Mouse (Mus musculus) thymus, adult 18-20 months (tissue): ENCODE results near the gene Osbpl3.

Source experiments
- DNase-seq, 2 experiments: peaks; one replicate each; pipeline ENCODE4 v3.0.0; 2022; ENCODE audit warnings: mixed read lengths in 2 of 2

The Osbpl3 gene

GRCm38 (mm10) chr6:50455829-50456469 is at the start of gene Osbpl3:
Gene Osbpl3, minus strand, starts transcription at chr6:50456201.
- DNase-seq = peak; percentile 62 to 67

- DNase-seq = no peak
Observed at GRCm38 (mm10) chr6:50505531-50505930, 49.5 kb upstream of the Osbpl3 start.

- DNase-seq = no peak
Observed at GRCm38 (mm10) chr6:50504711-50505110, 48.7 kb upstream of the Osbpl3 start.

GRCm38 (mm10) chr6:50503779-50504178 is 47.8 kb upstream of the Osbpl3 start:
- no peak for DNase-seq

DNA sequence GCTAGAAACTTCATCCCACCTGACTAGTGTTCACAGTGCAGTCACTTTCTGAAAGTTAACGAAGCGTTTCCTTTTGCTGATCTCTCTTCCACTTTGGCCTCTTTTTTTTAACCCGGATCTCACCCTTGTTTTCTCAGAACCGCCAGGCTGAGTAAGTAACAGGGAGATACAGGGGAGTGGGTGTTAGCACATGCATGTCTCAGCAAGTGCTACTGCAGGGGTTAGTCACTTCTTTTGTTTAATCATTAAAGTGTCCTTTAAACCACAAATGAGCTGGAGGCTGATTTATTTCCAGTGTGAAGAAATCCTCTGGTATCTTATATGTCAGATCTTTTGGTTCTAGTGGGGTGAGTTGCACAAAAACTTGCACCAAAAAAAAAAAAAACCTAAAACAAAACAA is 47.0 kb upstream of the Osbpl3 start:
- DNase-seq = no peak

DNA sequence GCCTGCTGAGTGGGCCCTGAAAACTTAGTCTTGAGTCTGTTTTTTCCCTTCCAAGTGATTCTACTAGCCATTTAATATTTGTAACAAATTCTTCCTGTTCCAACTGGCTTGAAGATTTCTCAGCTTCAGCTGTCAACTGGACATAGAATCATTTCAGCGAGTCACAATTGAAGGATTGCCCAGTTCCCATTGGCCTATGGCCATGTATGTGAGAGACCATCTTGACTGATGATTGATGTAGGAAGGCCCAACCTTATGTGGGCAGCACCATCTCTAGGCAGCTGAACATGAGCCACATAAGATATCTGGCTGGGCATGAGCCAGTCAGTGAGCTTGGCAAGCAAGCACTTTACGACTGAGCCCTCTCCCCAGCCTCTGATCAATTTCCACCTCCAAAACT is 42.3 kb upstream of the Osbpl3 start:
- DNase-seq = no peak

DNA sequence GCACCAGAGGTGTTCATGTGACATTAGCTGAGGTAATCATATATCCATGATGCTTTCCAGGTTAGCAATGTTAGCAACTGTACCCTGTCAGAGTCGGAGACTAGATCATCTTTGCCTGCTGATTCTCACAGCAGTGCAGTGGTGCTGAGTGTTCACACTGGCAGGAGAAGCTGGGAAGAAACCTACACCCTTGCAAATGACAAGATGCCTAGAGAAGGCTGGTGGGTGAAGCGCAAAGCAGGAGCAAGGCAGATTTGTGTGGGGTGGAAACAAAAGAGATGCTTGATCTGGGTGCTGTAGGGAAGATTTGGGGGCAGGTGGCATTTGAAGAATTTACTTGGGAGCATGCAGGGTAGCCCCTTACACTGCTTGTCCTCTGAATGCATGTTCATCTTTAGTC is 34.5 kb upstream of the Osbpl3 start:
- no peak for DNase-seq

DNA sequence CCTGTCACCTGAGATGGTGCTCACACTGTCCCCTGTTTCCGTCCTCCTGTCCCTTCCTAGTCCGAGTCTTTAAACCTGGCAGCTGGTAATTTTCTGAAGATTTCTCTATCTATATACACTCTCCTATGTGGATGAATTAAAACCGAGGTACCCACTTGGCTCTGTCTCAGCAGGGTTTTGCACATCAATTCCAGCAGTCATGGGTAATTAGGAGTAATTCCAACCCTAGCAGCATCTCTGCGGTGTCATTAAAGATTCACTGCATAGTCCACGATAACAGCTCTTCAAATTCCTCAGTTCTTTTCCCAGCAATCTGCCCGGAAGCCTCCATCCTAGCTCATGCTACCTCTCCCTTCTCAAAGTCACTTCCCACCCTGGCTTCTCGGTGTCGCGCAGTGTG is 33.4 kb upstream of the Osbpl3 start:
- no peak for DNase-seq

- no peak for DNase-seq
Observed at GRCm38 (mm10) chr6:50486035-50486902, 30.3 kb upstream of the Osbpl3 start.

DNA sequence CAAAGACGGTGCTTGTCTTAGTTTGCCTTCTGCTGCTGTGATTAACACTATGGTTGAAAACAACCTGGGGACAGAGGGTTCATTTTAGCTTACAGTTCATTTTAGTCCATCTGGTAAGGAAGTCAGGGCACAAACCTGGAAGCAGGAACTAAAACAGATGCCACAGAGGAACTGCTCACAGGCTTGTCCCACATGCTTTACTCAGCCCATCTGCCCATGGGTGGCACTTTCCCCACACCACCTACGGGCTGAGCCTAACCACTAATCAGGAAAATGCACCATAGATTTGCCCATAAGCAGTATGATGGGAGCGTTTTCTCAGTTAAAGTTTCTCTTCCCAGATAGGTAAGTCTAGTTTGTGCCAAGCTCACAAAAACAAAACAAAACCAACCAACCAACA is 27.4 kb upstream of the Osbpl3 start:
- DNase-seq = no peak

GRCm38 (mm10) chr6:50481460-50481859 is 25.5 kb upstream of the Osbpl3 start:
- DNase-seq = no peak

DNA sequence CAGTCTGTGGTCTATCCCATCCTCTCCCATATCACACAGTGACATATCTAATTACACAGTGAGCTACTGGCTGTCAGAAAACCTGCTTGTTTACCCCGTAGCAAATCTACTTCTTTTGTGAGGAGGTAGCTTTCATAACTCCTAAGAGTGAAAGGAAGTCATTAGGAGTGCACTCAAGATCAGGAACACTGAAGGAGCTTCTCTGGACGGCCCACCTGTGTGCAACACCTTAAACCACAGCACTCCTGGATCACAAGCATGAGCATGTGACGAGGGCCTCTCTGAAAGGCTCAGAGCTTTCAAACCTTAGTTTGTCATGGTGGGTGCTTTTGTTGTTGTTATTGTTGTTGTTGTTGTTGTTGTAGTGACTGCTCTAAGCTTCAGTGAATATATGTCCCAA is 10.4 kb upstream of the Osbpl3 start:
- DNase-seq = no peak

DNA sequence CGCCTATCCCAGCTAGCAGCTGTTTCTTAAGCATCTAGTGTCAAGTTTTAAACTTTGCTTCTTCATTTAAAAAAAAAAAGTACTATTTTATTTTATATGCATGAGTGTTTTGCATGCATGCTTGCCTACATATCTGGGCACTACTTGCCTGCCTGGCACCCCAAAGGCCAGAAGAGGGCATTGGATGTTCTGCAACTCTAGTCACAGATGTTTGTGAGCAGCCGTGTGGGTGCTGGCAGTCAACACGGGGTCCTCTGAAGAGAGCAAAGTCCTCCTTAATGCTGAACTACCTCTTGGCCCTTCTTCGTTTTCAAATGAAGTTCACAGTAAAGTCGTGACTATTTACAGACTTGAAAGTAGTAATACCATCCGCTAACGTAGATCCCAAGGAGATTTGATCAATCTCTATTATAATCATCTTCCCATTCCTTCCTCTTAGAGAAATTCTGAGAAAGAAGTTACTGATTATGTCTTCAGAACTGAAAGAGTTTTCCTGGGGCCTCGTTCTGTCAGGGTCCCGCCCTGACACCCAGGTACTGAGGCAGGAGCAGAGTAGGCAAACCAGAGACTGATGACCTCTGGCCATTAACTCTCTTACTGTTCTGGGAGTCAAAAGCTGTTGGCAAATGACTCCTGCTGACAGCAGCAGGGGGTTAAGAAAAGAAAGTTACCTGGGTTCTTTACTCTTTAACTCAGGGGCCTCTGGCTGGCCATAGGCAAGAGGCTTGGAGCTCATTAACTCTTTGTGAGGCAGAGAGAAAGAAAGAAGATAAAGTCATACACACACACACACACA is 8.9 kb upstream of the Osbpl3 start:
- no peak for DNase-seq

DNA sequence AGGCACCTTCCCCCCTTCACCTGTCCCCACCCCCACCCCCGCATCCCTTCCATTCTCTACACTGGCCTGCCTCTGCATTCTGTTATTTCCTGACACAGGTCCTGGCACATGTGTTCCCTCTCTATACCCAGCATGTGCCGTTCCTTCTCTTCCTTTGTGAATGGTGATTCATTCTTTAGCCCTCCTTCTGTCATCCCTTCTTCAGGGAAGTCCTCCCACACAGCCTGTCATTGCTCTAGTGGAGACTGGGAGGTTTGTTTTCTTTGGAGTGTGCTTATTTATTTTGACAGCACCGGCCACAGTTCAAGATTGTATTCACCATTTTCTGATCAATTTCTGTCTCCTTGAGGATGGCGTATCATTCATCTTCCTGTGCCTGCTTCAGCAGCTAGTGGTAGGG is 6.0 kb upstream of the Osbpl3 start:
- no peak for DNase-seq

GRCm38 (mm10) chr6:50461585-50461984 is 5.6 kb upstream of the Osbpl3 start:
- no peak for DNase-seq

- DNase-seq = no peak
Observed at GRCm38 (mm10) chr6:50460646-50461045, 4.6 kb upstream of the Osbpl3 start.

GRCm38 (mm10) chr6:50460246-50460645 is 4.2 kb upstream of the Osbpl3 start:
- DNase-seq = no peak

DNA sequence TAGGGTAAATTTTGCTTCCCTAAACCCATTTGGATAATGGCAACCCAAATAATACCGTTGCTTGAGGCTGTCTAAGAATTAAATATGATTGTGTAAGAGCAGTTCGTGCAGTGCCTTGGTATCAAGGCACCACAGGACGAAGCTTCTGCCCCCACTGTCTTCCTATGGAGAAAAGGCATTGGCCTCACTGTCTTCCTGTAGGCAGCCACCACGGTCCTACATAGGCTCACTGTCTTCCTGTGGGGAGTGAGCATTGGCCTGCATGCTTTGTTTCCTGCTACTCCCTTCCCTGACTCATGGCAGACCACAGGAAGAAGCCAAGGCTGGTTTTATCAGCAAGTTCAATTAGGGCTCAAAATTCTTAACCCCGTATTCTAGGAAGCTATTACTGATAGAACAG is 3.3 kb upstream of the Osbpl3 start:
- no peak for DNase-seq

- no peak for DNase-seq
Observed at GRCm38 (mm10) chr6:50457551-50458348, 1.7 kb upstream of the Osbpl3 start.

GRCm38 (mm10) chr6:50456706-50457105 is 705 bp upstream of the Osbpl3 start:
- DNase-seq = no peak

- peak in 1 of 2 experiments; percentile 30 for DNase-seq
Observed at GRCm38 (mm10) chr6:50455102-50455828, 736 bp downstream of the Osbpl3 start.

DNA sequence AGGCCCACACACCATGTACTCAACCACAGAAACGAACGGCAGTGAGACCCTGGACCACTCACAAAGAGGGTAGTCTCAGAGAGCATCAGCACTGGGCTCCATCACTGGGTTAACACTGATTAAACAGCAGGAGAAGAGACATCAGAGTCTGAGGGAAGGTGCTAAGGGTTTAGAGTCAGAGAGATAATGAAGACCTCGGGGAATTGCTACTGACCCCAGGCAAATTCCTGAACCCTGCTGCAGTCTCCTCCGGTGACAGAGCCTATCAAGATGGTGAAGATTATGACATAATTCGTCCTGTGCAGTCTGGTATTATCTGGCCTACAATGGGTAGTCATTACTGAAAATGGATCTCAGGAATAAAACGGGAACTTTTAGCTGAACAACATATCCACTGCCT is 2.4 kb downstream of the Osbpl3 start:
- DNase-seq = no peak
